Mouse (Mus musculus) small intestine, adult 10 weeks (tissue): Measurements from ENCODE around the gene Zfp296. TPM values are rescaled to one million over a fixed set of nuclear protein-coding genes. Genes with fewer than 3 reads are reported as not detected.

Experiments used
- polyA plus RNA-seq: library from polyadenylated mRNA; stranded (reverse); fragments of 350-450 nt; fragmentation: Illumina TruSeq; extraction: RNeasy Lipid Tissue Mini Kit (QIAGEN cat#74804); gene quantifications from one replicate; pipeline ENCODE4 v1.2.3, GENCODE M21; 2014; ENCODE audit warnings: low replicate concordance

Gene Zfp296
- not detected for polyA plus RNA-seq

DNA sequence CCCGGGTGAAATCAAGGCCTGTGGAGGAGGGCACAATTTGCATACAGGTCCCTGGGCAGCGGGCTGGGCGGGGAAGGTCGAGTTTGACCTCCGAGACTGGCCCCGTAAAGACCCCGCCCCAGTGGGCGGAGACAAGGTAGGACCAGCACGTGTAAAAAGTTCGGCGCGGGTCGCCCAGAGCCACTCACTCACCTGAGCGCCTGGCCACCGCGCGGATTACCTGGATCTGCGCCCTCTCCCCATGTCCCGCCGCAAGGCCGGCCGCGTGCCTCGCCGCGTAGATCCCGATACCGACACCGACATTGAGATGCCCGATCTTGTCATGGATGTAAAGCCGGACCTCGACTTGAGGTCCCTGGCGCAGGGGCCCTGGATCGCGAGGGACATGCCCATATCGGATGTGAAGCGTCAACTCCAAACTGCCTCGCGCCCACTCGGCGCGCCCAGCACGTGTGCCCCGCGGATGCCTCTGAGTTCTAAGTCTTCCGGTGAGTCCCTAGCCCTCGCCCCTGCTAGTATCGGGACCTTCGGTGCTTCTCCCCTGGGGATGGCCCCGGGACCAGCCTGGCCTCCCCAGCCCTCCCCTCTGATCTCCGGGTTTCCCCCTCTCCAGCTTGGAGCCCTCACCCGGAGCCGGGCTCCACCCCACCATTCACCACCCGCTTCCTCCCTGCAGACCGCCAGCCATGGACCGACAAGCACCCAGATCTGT is at the start of gene Zfp296, which contains the start of gene Gemin7:
TSS of gene Zfp296 (plus strand) at position 147 of the 712 bp plus-strand sequence.
TSS of gene Gemin7 (minus strand) at position 455 of the 712 bp plus-strand sequence.

DNA sequence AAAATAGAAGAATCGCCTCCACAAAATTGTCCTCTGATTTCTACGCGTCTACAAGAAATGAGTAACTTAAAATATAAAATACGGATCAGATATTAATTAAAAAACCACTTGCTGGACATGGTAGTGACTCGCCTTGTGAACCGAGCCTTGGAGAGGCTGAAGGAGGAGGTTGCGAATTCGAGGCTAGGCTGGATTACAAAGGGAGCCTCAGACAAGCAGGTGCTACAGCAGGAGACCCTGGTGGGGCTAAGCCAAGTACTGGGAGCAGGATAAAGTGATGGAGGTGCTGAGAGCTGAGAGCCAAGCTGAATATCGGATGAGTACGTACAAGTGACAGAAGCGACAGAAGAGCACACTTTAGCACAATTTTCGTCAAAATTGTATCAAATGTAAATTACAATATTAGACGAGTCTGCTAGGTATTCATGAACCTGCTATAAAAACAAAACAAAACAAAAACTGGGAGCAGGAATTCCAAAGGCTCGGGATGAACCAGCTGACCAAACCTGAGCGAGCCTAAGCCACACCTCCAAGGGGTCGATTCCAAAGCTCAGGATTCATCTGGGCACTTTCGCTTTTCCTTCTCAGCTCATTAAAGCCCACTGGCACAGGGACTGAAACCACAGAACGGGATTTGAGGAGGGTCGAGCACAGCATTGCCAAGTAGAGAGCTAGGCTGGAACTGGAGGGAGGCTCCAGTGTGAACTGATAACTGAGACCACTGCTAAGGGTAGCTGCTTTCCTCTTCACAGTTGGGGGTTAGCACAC is 14.3 kb upstream of the Zfp296 start, which contains the start of gene Ppp1r37:
TSS of gene Ppp1r37 (minus strand) at position 434 of the 768 bp plus-strand sequence.

DNA sequence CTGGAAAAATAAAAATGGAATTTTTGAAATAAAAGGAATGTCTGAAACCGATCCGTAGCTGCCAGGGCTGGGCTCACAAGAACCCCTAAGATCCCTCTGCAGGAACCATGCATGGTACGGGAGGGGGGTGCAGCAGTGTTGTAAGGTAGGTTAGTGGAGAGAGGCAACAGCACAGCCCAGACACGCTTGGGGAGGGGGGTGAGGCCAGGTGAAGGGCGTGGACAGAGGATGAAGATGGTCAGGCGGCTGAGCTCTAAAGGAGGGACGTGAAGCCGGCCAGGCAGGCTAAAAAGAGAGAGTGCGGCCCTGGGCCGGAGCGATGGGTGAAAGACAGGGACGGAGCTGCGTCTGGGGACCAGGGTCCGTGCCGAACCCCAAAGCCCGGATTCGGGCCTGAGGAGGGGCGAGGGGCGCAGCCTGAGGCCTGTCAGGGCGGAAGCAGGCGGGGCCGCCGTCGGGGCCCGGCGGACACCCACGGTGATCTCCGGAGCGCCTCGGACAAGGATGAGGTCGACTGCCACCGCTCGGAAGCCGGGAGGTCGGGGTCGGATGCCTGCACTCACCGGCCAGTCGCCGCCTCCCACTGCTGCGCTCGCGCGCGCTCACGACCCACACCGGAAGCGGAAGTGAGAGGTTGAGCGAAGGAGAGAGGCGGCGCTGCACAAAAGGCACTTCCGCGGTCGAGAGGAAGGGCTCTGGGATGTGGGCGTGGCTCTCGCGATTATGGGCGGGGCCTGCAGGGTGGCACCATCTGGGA is 26.9 kb downstream of the Zfp296 start, which contains the start of gene Clasrp:
TSS of gene Clasrp (minus strand) at position 638 of the 757 bp plus-strand sequence.

DNA sequence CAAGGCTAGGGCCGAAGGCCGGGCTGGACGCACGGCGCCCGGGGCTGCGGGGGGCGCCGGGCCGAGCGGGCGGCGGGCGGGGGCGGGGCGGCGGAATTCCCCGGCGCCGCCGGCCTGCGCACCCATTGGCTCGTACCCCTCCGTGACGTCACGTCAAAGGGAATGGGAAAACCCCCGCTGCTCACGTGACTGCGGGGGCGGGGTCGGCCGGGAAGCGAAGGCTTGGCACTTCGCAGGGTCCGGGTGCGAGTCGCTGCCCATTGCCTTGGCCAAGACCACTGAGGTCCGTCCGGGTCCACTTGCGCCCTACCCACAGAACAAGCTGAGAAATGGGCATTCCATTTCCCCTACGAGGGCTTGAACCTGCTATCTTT is 52.3 kb downstream of the Zfp296 start, which contains the start of gene Relb:
TSS of gene Relb (minus strand) at position 78 of the 374 bp plus-strand sequence.

Other genes with a start within 250 kb of the Zfp296 start
- gene Ercc1, start 232.5 kb upstream of the Zfp296 start, polyA plus RNA-seq = not detected
- gene Cd3eap, start 217.8 kb upstream of the Zfp296 start, polyA plus RNA-seq = 0.26 TPM
- not detected for gene Ppp1r13l, start 217.5 kb upstream of the Zfp296 start, polyA plus RNA-seq
- not detected for gene Ercc2, start 195.3 kb upstream of the Zfp296 start, polyA plus RNA-seq
- not detected for gene Klc3, start 173.2 kb upstream of the Zfp296 start, polyA plus RNA-seq
- gene Ckm, start 172.5 kb upstream of the Zfp296 start, polyA plus RNA-seq = not detected
- 0.19 TPM for gene Mark4, start 118.5 kb upstream of the Zfp296 start, polyA plus RNA-seq
- not detected for gene Exoc3l2, start 114.0 kb upstream of the Zfp296 start, polyA plus RNA-seq
- gene Bloc1s3, start 68.9 kb upstream of the Zfp296 start, polyA plus RNA-seq = 3.4 TPM
- gene Trappc6a, start 68.9 kb upstream of the Zfp296 start, polyA plus RNA-seq = not detected
- not detected for gene Nkpd1, start 59.4 kb upstream of the Zfp296 start, polyA plus RNA-seq
- 0.22 TPM for gene Ppp1r37, start 14.2 kb upstream of the Zfp296 start, polyA plus RNA-seq
- gene Gemin7, start 308 bp downstream of the Zfp296 start, polyA plus RNA-seq = 6.5 TPM
- gene Clasrp, start 27.2 kb downstream of the Zfp296 start, polyA plus RNA-seq = 3.5 TPM
- gene Relb, start 52.2 kb downstream of the Zfp296 start, polyA plus RNA-seq = 3.6 TPM
- 5.2 TPM for gene Clptm1, start 87.7 kb downstream of the Zfp296 start, polyA plus RNA-seq
- 21.6 TPM for gene Apoc2, start 100.7 kb downstream of the Zfp296 start, polyA plus RNA-seq
- not detected for gene Gm44805, start 104.1 kb downstream of the Zfp296 start, polyA plus RNA-seq
- not detected for gene Apoc4, start 104.2 kb downstream of the Zfp296 start, polyA plus RNA-seq
- gene Apoc1, start 115.4 kb downstream of the Zfp296 start, polyA plus RNA-seq = not detected
- 2.3 TPM for gene Apoe, start 121.9 kb downstream of the Zfp296 start, polyA plus RNA-seq
- gene Tomm40, start 138.2 kb downstream of the Zfp296 start, polyA plus RNA-seq = 0.93 TPM
- 5.7 TPM for gene Nectin2, start 173.2 kb downstream of the Zfp296 start, polyA plus RNA-seq
- not detected for gene Bcam, start 193.7 kb downstream of the Zfp296 start, polyA plus RNA-seq
- gene Cblc, start 219.5 kb downstream of the Zfp296 start, polyA plus RNA-seq = 3.7 TPM
- 1.2 TPM for gene Bcl3, start 245.5 kb downstream of the Zfp296 start, polyA plus RNA-seq